Mouse (Mus musculus) cerebellum, adult 2 months (tissue): ENCODE measurements around the gene Il5ra. TPM values are rescaled to one million over a fixed set of nuclear protein-coding genes. Genes with fewer than 3 reads are reported as not detected.

Source experiments
- DNase-seq, 2 experiments: peaks; one replicate each; pipeline ENCODE4 v3.0.0; 2021
- H3K27ac ChIP-seq: fragments of 200-500 bp; 2 replicates; pipeline ENCODE4 v1.5.1; 2012; ENCODE audit warnings: low read length, control low read depth, inconsistent platforms; ENCODE audit not compliant: insufficient read depth
- H3K27me3 ChIP-seq: fragments of 200-500 bp; 2 replicates; pipeline ENCODE4 v1.6.1; 2012; ENCODE audit warnings: inconsistent platforms, mild to moderate bottlenecking, low read length, moderate library complexity; ENCODE audit not compliant: control insufficient read depth, insufficient read depth
- H3K4me1 ChIP-seq: fragments of 200-500 bp; 2 replicates; pipeline ENCODE4 v1.6.1; 2011; ENCODE audit warnings: low read length; ENCODE audit not compliant: control insufficient read depth, insufficient read depth
- H3K4me3 ChIP-seq: fragments of 200-500 bp; replicated peaks from 2 replicates; pipeline ENCODE3; 2011; ENCODE audit warnings: mild to moderate bottlenecking, low read depth, low read length, control low read depth; ENCODE audit not compliant: insufficient read depth
- CTCF ChIP-seq: fragments of 200-500 bp; IDR thresholded peaks from 2 replicates; pipeline ENCODE4 v1.5.1; 2011; ENCODE audit warnings: low read depth, mild to moderate bottlenecking, control low read depth, low read length, moderate library complexity, borderline replicate concordance; ENCODE audit not compliant: insufficient read depth
- POLR2A ChIP-seq: fragments of 200-500 bp; IDR thresholded peaks from 2 replicates; pipeline ENCODE4 v1.6.1; 2011; ENCODE audit warnings: low read length, control low read depth, borderline replicate concordance; ENCODE audit not compliant: insufficient read depth
- WGBS: fragments of 180-500 bp; shearing (Covaris S2); methylation state at CpG from one replicate; pipeline ENCODE4 v1.1.7; 2018; 5-methylcytosine and 5-hydroxymethylcytosine counted together
- polyA plus RNA-seq: library from polyadenylated mRNA; depleted of rRNA; stranded (reverse); fragments of >200 nt; gene quantifications from 2 replicates; pipeline ENCODE4 v1.2.3, GENCODE M21; 2012

Gene Il5ra
- polyA plus RNA-seq, 1 experiment: not detected

DNA sequence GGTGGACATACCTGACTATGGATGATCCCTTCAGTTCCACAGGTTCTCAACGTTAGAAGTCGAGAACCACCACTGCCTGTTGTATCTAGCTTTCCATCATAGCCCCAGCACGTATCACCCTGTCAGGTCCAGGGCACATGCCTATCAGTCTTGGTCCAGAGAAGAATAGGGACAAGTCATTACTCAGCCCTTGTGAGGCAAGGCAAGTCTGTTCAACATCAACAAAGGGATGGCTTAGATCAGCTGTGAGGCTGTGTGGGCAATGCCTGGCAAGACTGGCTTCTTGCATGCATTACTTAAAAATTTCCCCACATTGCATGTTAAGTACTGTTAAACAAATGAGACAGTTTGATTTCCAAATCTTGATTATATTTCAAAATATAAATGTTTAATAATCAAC lies 1.0 kb downstream of the Il5ra start:
- 93% methylated on average over 3 of the region's 3 CpGs for WGBS
- no peaks in the 10 kb centered on the region for H3K27me3 ChIP-seq
- no peaks in the 10 kb centered on the region for H3K4me1 ChIP-seq
- H3K4me3 ChIP-seq: no peak overlapping the region
- H3K27ac ChIP-seq: no peak overlapping the region
- no peak for TF ChIP-seq POLR2A
- no peak for TF ChIP-seq CTCF
- DNase-seq: no peak

DNA sequence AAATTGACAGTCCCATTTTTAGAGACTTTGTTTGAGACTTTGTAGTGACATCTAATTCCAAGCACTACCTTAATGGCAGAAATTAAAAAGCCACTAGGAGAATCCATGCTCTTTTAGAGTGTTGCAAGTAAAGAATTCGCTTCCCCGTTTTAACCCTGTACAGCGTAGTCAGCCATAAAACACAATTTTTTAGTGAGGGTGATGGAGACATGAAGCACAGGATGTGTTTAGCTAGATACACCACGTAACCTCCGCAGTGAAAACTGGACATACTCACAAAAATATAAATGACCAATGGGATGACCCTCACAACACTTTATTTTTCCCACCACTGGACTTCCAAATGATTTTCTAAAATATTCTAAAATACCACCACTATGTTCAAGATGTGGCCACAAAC lies 1.6 kb downstream of the Il5ra start:
- 95% methylated on average over 5 of the region's 5 CpGs for WGBS
- Histone ChIP-seq H3K4me3 (no peak overlapping the region), H3K27me3 (no peaks in the 10 kb centered on the region), H3K27ac (no peak overlapping the region), H3K4me1 (no peaks in the 10 kb centered on the region)
- TF ChIP-seq POLR2A (no peak), CTCF (no peak)
- DNase-seq: no peak

DNA sequence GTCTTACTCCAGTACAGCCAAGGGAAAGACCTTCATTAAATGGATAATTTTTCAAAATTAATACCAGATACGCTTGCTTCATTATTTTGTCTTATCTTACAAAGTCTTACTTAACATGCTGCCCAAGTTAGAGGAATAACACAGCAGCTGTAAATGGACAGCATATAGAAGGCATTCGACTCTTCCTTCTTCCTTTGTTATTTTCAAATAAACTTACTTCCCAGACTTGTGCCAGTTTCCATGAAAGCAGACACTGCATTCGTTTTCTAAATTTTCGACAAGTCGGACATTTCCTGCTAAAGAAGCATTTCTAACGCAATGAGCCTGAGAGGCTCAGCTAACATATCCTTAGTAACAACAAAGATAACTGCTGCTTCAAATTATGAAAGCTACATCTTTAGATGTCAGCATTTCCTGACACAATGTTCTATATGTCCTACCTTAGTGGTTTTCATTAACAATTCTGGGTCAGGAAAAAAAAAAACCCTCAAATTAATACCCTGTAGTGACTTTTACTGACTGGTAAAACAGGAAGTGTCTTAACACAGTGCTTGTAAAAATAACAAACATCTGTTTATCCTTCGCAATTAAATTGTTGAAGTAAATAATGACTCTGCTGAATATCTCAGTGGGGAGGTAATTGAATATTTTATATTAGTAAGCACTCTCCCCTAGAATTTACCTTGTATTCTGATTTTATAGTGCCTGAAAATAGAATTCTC lies 3.0 kb downstream of the Il5ra start:
- no peak for TF ChIP-seq POLR2A
- TF ChIP-seq CTCF: no peak
- H3K27me3 ChIP-seq: no peaks in the 10 kb centered on the region
- no peaks in the 10 kb centered on the region for H3K4me1 ChIP-seq
- H3K27ac ChIP-seq: no peak overlapping the region
- DNase-seq: no peak
- H3K4me3 ChIP-seq: no peak overlapping the region
- whole genome bisulfite sequencing: 86% methylated on average over 7 of the region's 7 CpGs

DNA sequence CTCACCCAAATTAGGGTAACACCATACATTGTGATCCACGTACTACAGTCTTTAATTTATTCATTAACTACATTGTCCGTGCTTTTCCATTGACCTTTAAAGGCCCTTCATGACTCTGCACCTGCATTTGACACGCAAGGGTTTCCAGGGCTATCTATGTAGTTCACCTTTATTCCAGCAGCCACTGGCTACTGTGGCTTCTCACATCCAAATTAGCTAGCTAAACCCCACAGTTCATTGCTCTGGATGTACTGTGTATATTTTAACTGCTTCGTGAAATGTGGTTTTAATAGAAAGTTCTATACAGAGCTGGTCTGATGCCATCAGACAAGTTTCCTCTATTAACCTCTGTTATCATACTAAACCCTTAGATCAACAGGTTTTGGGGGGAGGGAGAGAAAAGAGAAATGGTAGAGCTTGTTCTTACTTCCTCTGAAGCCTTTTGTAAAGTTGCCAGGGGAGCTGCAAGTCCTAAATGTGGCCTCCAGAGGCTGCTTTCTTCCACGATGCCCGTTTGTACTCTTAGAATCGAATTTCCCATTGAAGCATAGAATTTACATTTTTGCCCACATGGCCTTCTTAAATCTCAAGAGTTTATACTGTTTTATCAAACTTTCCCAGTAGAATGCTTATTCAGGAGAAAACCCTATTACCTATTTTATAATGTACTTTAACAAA lies 5.1 kb downstream of the Il5ra start:
- no peaks in the 10 kb centered on the region for H3K4me1 ChIP-seq
- H3K27ac ChIP-seq: no peak overlapping the region
- no peak overlapping the region for H3K4me3 ChIP-seq
- no peak for DNase-seq
- no peak for TF ChIP-seq CTCF
- no peak for TF ChIP-seq POLR2A
- no peaks in the 10 kb centered on the region for H3K27me3 ChIP-seq
- 69% methylated on average over 7 of the region's 7 CpGs for WGBS

DNA sequence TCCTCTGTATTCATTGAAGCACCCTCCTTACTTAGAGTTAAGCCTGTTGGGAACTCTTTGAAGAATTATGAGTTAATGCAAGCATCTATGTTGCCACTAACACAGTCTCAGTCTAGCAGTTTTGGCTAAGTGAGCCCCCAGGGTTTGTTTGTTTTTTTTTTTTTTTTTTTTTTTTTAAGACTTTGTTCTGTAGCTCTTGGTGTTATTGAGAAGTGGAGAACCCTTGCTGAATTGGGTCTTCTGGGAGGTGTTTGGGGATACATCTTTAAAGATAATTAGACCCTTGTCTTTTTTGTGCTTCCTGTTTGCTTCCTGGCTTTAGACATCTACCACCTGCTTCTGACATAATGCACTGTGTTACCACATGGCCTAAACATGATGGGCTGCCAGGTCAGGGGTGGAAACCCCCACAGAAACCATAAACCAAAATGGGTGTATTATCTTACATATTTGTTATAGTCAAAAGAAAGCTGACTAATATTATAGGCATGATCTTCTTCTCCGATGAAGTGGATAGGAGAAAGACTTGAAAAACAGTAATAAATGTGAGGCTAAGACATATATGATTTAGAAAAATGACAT lies 8.5 kb downstream of the Il5ra start:
- no peak overlapping the region for H3K27ac ChIP-seq
- WGBS: 100% methylated on average over 1 of the region's 1 CpGs
- no peaks in the 10 kb centered on the region for H3K4me1 ChIP-seq
- no peaks in the 10 kb centered on the region for H3K27me3 ChIP-seq
- TF ChIP-seq POLR2A (no peak), CTCF (no peak)
- DNase-seq: no peak
- no peak overlapping the region for H3K4me3 ChIP-seq

DNA sequence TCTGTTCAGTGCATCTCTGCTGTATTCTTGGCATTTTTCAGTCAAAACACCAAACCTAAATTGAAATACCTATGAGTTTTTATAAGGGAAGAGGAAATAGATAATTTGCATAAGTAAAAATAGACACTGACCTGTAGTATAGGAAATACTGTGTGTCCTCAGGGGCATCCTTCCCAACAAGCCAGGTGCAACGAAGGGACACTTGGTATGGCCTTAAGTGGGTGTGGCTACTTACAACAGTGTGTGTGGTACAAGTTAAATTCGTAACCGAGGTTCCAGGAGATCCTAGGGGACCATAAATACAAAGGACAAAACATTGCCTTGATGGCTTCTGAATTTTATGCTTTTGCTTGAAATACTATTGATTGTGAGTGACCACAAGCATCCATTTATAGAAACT lies 10.6 kb downstream of the Il5ra start:
- no peak overlapping the region for H3K27ac ChIP-seq
- WGBS: 73% methylated on average over 3 of the region's 3 CpGs

DNA sequence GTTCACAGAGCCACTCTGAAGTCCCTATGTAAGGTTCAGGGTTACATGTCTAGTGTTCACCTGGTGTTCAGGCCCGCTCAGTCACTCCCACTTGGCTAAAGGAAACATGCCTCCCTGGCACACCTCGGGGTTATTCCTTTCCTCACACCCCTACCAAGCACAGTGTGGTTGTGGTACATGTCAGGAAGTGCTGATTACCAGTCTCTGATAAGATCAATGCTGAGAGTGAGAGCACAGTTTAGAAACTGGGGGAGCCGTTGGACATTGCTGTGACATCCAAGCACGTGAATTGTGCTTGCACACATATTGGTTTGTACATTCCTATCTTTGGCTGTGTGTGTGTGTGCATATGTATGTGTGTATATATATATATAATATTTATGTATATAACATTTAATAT lies 16.3 kb downstream of the Il5ra start:
- DNase-seq: no peak
- 82% methylated on average over 4 of the region's 4 CpGs for WGBS
- no peaks in the 10 kb centered on the region for H3K27me3 ChIP-seq

More for the DNA sequence above, 10.6 kb downstream of the Il5ra start:
- TF ChIP-seq CTCF: no peak
- TF ChIP-seq POLR2A: no peak
- Histone ChIP-seq H3K4me1 (no peaks in the 10 kb centered on the region), H3K27me3 (no peaks in the 10 kb centered on the region), H3K4me3 (no peak overlapping the region)
- DNase-seq: no peak

DNA sequence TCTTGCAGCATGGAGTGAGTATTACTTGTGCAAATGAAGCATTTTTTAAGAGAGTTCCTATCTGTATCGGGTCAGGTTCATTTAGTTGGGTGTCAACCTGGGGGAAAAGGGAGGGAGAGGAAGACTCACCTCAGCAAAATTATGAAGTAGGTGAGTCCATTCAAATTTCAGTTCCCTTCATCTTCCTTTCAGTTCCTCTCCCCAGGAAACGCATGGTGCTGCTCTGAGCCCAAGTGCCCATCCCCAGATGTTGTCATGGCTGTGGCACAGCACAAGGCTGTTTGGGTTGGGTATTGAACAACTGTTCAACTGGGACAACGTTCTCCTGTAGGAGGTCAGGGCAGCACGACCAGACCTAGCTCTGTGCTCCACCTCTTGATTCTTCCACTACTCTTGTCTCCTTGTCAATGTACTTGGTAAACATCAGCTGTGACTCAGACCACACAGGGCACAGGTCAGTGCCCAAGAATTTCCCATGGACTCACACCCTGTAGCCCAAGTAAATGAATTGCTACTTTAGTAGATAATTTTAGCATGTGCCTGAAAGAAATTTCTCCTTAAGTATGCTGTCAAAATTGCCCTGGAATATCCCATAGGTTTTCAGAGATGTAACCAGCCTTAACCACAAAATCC lies 19.0 kb downstream of the Il5ra start:
- no peak overlapping the region for H3K4me3 ChIP-seq
- TF ChIP-seq POLR2A: no peak
- no peak for TF ChIP-seq CTCF
- 76% methylated on average over 4 of the region's 4 CpGs for WGBS
- H3K27ac ChIP-seq: no peak overlapping the region
- no peak for DNase-seq
- no peaks in the 10 kb centered on the region for H3K4me1 ChIP-seq
- no peaks in the 10 kb centered on the region for H3K27me3 ChIP-seq

More for the DNA sequence above, 16.3 kb downstream of the Il5ra start:
- no peak for TF ChIP-seq CTCF
- no peak for TF ChIP-seq POLR2A
- Histone ChIP-seq H3K4me1 (no peaks in the 10 kb centered on the region), H3K4me3 (no peak overlapping the region), H3K27ac (no peak overlapping the region)
